Mouse (Mus musculus) heart, postnatal 4 days (tissue): ENCODE results near the gene Midn. TPM values are rescaled to one million over a fixed set of nuclear protein-coding genes. Genes with fewer than 3 reads are reported as not detected.

Experiments used
- DNase-seq: peaks from one replicate; pipeline ENCODE4 v3.0.0; 2021
- total RNA-seq, 2 experiments: library from RNA; stranded (reverse); gene quantifications; 2 replicates each; pipeline ENCODE4 v1.2.3; 2021

Gene Midn
- total RNA-seq, 2 experiments from 2014 or later, result 145 to 163 TPM

GRCm38 (mm10) chr10:80172527-80173292, 24.6 kb downstream of the Midn start, which contains the start of gene 1600002K03Rik:
TSS of gene 1600002K03Rik (plus strand) at chr10:80172944.
- DNase-seq, result peak; percentile 86

GRCm38 (mm10) chr10:80173358-80173757, 25.3 kb downstream of the Midn start:
- no peak for DNase-seq

- no peak for DNase-seq
Measured at GRCm38 (mm10) chr10:80173955-80174640, 26.0 kb downstream of the Midn start.

GRCm38 (mm10) chr10:80174705-80175104, 26.6 kb downstream of the Midn start:
- DNase-seq, result peak; percentile 43

- peak; percentile 56 for DNase-seq
Measured at GRCm38 (mm10) chr10:80175536-80176269, 27.6 kb downstream of the Midn start.

DNA sequence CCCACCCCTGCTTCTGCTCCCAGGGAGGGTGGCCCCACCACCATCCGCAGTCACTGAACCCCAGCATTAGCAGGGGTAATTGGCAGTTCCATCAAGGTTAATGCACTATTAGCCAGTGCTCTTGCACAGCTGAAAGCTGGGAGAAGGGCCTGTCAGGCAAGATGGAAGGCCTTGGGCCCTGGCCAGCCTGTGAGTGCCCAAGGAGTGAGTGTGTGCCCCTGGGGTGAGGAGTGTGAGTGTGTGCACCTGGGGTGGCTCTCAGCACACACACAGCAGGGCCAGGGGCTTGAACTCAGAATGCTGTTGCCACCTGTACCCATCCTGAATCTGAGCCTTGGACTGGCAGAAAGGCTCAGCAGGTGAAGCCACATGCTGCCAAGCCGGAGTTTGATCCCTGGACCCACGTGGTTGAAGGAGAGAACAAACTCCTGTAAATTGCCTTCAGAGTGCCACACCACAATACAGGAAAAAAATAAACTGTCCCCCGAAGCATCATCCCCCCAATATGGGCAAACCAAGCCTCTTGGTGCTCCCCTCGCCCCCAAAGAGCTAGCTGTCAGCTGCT, 28.3 kb downstream of the Midn start:
- DNase-seq, result no peak

DNA sequence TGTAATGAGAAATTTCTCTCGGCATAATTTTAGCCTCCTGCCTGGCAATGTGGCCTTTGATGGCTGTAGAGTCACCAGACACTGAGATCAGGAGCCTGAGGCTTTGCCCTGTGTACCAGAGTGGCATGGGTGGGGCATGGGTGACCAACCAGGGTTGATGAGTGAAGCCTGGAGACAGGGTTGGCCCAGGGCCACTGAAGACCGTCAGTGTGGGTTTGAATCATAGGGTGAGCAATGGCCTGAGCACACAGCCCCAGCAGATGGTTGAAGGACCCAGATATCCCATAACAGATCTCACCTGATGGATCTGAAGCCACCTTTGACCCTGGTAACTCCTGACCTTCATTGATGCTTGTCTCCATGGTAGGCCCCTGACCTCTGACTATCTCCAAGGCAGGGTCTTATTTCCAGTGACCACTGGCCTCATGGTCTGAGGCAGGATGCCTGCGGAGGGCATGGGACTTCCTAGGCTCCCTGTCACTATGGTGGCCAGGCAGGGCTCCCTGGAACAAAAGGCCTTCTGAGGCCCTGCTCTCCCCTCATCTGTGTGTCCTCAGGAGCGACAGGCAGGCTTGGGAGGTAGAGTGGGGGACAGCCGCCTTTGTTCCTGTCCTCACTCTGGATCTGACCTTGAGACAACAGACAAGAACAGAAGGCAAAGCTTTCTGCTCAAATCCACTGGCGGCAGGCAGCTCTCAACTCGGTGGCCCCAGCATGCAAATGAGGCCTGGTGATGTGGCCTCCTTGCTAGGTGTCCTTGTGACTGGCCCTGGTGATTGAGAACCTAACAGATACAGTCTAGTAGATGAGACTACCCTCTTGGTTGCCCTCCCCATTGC, 29.6 kb downstream of the Midn start:
- DNase-seq, result no peak

DNA sequence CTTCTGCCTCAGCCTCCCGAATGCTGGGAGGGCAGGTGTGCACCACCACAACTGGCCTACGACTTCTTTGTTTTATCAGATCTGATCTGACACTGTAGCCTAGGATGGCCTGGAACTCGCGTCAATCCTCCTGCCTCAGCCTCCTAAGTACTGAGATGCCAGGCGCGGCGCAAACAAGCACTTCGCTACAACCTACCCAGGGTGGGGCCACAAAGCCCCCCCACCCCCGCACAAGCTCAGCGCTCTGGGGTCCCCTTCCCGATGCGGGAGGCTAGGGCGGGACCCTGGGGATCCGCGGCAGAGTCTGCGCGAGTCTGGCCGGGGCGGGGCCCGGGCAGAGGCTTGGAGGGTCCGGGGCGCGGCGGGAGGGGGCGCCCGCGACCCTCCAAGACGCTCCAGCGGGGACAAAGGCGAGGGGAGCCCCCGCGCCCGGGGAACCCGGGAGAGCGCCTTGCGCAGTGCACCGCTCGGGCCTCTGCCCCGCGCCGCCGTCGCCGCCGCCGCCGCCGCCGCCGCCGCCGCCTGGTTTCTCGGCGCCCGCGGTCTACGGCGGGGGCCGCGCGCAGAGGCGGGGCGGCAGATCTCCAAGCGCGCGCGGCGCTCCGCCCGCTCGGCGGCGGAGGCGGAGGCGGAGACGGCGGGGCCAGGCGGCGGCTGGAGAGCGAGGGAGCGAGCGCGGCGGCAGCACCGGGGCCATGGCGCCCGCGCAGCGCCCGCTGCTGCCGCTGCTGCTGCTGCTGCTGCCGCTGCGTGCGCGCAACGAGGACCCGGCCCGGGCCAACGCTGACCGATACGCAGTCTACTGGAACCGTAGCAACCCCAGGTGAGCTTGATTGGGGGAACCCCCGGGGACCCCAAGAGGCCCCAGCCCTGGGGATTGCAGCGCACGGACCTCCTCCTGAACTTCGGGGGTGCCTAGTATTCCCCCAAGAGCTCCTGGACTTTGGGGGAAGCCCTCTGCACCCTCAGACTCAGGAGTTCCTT, 31.3 kb downstream of the Midn start, which contains the start of gene Efna2:
Efna2 (plus strand) TSS at position 415 of the 984 bp plus-strand sequence.
- peak; percentile 52 for DNase-seq

DNA sequence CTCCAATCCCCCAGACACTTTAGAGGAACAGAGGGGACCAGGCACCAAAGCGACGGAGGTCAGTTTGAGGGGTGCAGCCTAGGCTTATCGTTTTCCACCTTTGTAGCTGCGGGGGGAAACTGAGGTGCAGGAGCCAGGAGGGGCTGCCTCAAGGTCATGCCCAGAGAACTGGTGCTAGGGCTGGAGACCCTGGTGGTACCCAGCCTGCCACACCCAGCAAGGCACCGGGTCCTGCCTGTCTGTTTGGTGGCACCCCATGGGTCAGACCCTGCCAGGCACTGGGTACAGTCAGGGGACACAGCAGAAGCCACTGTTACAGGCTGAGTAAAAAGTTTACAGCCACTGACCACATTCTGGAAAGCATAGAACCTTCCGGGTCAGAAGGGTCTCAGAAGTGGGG, 32.2 kb downstream of the Midn start:
- no peak for DNase-seq

DNA sequence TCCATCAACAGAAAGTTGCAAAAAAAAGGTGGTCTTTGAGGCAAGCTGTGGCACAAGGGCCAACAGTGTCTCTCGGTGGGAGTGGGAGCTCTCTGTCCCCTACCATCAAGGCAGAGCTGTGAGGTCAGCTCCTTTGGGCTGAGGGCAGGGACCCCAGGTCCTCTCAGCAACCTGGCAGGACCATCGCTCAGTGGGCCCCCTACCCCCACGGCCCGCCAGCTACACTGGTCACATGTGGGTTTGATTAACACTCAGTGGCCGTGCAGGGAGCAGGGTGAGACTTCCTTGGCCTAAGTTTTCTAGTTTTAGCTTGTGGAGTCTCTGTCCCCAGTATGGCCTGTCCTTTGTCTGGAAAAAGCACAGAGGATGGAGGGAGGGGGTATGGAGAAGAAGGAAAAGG, 32.8 kb downstream of the Midn start:
- DNase-seq, result no peak

DNA sequence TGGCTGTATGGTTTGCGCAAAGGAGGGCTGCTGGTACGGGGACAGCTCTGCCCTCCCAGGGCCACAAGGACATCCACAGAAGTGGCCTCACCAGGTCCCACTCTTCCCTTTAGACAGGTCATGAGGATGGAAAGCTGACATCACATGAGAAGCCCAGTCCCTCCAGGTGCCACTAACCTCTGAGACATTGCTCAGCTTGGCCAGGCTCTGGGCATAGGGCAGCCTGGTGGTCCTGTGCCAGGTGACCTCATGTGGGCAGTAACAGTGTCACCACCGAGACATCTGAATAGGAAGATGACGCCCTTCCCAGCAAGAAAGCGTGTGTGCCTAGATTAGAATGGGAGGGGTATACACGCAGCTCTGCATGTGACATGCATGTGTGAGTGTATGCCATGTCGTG, 34.5 kb downstream of the Midn start:
- DNase-seq, result no peak

DNA sequence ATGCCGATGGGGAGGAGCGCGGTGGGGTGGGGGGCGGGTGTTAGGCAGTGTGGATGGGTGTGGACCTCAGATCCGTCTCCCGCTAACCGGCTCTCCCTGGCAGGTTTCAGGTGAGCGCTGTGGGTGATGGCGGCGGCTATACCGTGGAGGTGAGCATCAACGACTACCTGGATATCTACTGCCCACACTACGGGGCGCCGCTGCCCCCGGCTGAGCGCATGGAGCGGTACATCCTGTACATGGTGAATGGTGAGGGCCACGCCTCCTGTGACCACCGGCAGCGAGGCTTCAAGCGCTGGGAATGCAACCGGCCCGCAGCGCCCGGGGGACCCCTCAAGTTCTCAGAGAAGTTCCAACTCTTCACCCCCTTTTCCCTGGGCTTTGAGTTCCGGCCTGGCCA, 38.6 kb downstream of the Midn start:
- DNase-seq, result no peak

- no peak for DNase-seq
Measured at GRCm38 (mm10) chr10:80187739-80188138, 39.7 kb downstream of the Midn start.

DNA sequence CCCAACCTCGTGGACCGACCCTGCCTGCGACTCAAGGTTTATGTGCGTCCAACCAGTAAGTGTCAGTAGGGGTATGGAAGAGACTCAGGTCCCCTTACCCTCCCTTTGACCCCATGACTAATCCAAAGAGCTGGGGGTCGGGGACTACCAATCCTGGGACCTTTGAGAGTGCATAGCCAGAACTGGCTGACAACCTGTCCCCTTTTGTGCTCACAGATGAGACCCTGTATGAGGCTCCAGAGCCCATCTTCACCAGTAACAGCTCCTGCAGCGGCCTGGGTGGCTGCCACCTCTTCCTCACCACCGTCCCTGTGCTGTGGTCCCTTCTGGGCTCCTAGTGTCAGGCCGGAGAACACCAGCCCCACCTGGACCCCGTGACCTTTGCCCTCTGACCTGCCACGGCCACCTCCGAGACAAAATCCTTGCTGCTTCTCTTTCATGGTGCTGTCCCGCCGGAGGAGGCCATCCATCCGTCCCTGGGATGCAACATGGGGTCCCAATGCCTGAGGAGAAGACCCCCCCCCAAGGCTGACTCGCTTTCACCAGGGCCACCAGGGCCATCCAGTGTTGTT, 40.5 kb downstream of the Midn start:
- DNase-seq, result no peak

- DNase-seq, result no peak
Measured at GRCm38 (mm10) chr10:80189999-80190398, 41.9 kb downstream of the Midn start.

DNA sequence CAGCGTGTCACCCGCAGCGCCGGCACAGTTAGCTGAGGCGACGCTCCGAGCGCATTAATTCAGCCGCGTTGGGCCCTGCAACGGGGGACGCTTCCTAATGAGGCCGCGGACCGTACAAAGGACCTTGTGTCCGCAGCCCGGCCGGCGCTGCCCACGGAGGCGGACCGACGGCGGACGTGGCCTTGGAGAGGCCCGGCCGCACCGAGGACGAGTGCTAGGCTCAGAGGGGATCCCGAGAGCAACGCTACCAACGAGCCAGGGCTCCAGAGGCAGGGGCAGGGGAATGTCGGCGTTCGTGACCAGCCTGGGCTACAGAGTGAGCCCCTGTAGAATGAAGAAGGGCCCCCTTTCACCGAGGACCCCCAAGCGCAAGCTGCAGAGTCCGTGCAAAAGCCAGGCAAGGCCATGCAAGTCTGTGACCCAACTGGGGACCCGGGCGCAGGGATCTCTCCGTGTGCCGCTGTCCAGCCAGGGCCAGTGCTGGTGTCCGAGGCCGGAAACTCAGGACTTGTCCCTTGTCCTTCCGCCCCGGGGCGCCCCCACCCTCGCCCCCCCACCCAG, 42.5 kb downstream of the Midn start:
- peak; percentile 54 for DNase-seq

DNA sequence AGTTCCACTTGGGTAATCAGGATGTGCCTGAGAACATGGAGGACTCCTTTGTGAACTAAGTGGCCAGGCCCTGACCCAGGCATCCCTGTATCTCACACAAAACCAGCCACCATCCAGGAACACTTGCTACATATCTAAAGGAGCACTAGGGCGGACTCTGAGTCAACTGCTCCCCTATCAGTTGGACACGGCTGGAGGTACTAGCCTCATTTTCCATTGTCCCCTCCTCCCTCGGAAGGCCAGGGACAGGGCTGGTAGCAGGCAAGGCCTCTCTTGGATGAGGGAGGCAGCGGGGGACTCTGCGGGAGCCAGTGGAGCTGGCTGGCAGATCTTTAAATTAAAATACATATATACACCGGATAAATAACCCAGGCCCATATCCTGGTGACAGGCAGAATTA, 45.9 kb downstream of the Midn start:
- DNase-seq, result no peak

DNA sequence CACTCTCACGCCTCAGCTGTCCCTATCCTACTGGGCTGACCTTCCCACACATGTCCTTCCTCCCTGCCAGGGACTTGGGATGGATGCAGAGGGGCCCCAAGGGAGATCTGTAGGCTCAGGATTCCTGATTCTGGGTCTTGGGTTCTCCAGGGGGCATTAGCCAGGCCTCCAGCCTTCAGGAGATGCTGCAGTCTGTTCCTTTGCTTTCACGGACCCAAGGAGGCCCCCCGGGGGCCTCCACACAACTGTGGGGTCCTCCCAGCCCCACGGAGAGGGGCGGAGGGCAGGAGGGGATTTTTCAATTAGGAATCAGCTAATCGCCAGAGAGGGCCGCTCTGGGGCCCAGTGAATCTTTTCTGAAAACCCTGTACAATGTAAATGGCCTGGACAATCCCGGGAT, 46.4 kb downstream of the Midn start:
- no peak for DNase-seq

DNA sequence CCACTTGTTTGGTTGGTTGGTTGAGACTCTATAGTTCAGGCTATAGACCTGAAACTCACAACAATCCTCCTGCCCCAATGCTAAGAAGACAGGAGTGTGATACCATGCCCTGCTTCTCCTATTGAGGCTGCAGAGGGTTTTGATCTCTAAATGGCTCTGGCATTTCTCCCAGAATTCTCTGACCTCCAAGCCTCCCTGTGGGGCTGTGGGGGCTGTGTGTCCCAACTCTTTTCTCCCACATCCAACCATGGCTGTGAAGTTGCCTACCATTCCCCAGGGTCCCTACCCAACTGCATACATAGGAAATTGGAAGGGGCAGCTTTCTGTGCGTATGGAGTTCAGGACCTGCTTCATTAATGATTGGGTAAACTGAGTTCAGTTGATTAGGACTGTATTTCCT, 48.1 kb downstream of the Midn start:
- no peak for DNase-seq
